Mouse (Mus musculus) liver, embryonic 14.5 days (tissue): Measurements from ENCODE around the gene 5730522E02Rik.

Experiments
- CTCF ChIP-seq: IDR thresholded peaks from 2 replicates; pipeline ENCODE4 v1.5.1; 2016; ENCODE audit warnings: antibody characterized with exemption, low read depth, control low read depth
- EP300 ChIP-seq: IDR thresholded peaks from 2 replicates; pipeline ENCODE4 v1.6.1; 2016; ENCODE audit warnings: antibody characterized with exemption, low read depth

DNA sequence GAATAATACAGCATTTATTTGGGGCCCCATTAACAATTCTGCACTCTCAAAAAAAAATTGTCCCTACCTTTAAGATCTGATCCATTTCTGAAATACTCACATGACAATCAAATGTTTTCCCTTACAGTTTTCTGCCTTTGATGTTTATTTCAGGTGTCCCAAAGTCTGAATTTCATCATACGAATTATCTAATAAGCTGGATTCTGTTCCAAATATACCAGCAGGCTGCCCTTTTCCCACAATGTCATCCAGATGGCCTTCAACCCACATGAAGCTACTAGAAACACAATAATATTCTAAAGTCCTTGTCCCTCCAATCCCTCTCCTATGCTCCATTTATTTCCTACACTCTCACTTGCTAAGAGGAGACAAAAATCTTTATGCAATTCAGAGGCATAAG lies 372.1 kb downstream of the 5730522E02Rik start:
- TF ChIP-seq EP300: no peak
- TF ChIP-seq CTCF: no peak
